Mouse (Mus musculus) adrenal gland, adult 10 weeks (tissue): ENCODE measurements around the gene Tmbim4. TPM values are rescaled to one million over a fixed set of nuclear protein-coding genes. Genes with fewer than 3 reads are reported as not detected.

Source experiments
- polyA plus RNA-seq: library from polyadenylated mRNA; stranded (reverse); fragments of 350-450 nt; fragmentation: Illumina TruSeq; extraction: RNeasy Lipid Tissue Mini Kit (QIAGEN cat#74804); gene quantifications from one replicate; pipeline ENCODE4 v1.2.3, GENCODE M21; 2014; ENCODE audit warnings: low read depth, low replicate concordance

The Tmbim4 gene
- 159 TPM for polyA plus RNA-seq

DNA sequence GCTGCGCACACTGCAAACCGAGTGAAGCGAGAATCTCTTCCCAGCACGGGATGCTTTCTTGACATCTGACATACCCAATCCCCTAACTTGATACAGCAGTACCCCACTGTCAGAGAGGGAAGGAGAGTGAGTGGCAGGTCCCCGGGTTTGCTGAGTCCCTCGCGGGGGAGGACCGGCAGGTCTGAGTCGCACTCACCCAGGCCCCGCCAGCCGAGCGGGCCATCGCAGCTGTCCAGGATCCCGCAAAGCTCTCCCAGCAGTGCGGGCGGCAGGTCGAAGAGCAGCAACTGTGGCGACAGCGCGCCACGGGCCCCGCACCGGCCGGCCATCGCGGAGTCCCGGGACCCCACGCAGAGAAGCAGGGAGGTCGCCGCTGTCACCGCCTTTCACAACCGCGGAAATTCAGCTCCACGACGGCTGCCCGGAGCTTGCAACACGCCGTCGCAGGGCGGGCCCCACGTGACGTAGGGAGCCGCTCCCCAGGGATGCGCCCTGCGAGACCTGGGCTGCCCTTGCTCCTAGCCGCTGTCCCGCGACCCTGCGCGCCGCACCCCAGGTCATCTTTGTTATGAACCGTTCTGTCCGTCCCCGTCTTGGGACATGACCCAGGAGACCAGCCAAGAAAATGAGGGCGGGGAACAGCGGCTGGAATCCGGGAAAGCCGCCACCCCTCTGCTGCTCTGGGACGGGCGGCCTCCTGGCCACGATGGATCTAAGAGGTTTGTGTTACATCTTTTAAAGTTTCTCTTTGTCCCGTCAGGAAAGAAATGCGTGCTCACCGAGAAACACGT, at the start of gene Tmbim4:
TSS of gene Tmbim4 (plus strand) at position 460 of the 791 bp plus-strand sequence.

DNA sequence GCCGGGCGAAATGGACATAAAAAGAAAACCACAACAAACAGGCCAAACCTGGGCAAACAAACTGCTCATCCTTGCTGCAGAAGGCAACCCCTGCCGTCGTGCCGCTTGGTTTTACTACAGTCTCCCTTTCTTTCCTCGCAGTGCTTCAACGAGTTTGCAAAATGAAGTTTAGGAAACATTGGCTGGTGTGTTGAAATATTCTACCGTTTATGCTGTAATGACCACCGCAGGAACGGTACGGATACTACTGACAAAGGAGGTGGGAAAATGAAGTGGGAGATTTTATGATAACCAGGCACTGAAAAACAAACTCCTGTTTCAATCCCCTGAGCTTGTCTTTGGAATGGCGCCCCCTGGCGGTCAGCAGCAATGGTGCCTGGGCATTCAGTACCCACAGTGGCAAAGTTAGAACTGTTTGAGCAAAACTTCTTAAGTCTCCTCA, 592 bp downstream of the Tmbim4 start, which contains the start of gene Irak3:
TSS of gene Irak3 (minus strand) at position 170 of the 442 bp plus-strand sequence.

DNA sequence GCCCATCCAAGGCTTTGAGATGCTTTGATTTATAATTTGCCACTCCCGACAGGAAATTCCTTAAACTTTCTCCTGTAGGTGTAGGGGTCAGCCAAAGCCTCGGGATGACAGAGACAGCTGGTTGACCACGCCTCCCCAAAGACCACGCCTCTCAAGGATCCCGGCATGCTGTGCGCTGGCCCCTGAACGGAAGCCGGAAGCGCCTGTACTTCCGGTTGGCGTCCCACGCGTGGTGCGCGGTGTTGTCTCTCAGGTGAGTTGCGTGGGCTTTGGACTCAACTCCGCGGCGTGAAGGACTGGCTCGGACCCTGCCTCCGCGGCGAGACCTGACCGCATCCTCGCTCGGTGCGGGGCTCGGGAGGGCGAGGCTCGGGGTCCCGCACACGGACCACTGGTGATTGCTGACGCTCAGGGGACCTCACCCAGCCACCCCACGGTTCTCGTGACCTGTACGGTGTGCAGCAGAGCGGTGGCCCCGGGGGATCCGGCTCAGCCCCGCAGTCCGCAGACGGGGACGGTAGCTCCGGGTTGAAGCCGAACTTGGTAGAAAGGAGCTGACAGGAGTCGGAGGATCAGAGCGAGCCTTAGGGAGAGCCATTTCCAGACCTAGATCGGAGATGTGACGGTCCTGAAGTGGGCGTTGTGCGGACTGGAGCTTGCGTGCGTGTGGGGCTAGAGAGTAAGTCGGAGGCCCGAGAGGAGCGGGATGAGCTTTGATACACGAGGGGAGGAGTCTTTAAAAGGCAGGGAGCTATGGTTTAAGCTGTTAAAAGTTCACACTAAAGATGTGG, 25.7 kb downstream of the Tmbim4 start, which contains the start of gene Llph:
TSS of gene Llph (plus strand) at position 200 of the 791 bp plus-strand sequence.

Other genes with a start within 250 kb of the Tmbim4 start
- gene Helb, start 88.6 kb upstream of the Tmbim4 start, polyA plus RNA-seq = 6.1 TPM
- gene Irak3, start 540 bp downstream of the Tmbim4 start, polyA plus RNA-seq = 6.6 TPM
- 21.1 TPM for gene Llph, start 25.5 kb downstream of the Tmbim4 start, polyA plus RNA-seq